In the genomic region with DNA sequence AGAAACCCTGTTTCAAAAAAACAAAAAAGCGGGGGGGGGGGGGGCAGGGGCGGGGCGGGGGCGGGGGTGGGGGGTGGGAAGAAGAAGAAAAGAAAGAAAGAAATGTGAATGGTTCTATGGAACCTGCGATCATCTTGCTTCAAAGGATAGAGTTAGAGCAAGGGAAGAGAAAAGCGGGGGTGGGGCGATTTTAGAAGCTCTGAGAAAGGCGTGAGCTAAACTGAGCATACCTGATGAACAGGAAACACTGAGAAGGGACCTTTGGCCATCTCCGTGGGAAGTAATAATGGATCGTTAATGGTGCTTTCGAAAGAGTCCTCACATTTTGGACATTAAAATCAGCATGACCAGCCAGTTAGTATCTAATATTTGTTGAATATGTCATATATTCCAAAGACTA, we compare ENCODE assay signal across 21 mouse cellular contexts. TPM values are rescaled to one million over a fixed set of nuclear protein-coding genes. Genes with fewer than 3 reads are reported as not detected.
DNase-seq lines count a peak whose midpoint lies in the region; ATAC-seq lines count a peak whose summit lies in the region.
"Had no signal": no experiment of that assay in that cellular context is flagged by ENCODE, and none has a peak within 500 bp of the region (broad histone marks: within the 10 kb centered on the region; RNA-seq: fewer than 3 reads in every experiment).

No protein-coding gene starts in this region.

- peak; percentile 38 for DNase-seq in CD4-positive, CD25-positive, alpha-beta regulatory T cell, adult 2 months (ENCODE audit: low read depth, low spot score)
- DNase-seq in gastrocnemius, postnatal 4 days (ENCODE audit: low spot score in 2 of 2), result no peak
- DNase-seq in retina, postnatal 1 day, result no peak
- DNase-seq in layer of hippocampus, postnatal 14 days (ENCODE audit: low spot score in 2 of 2), result no peak
- DNase-seq: adrenal gland, adult 2 months; adrenal gland, postnatal 14 days; cerebellum, adult 11 months; cerebellum, adult 2 months; cerebellum, adult 9-11 months; cerebellum, postnatal 25 days; forebrain, postnatal 0 days; gastrocnemius, adult 2 months; gastrocnemius, postnatal 14 days; heart, adult 18-20 months; heart, postnatal 10 days; heart, postnatal 4 days had no signal

- ATAC-seq in CD4-positive, CD25-positive, alpha-beta regulatory T cell, adult 4 months, result peak; percentile 63
- ATAC-seq in inflammation-experienced regulatory T-cells, adult 6 months, result peak; percentile 35
- ATAC-seq: forebrain, embryonic 14.5 days; forebrain, postnatal 0 days; hindbrain, postnatal 0 days; Patski had no signal

RNA-seq across cellular contexts. Expression of a gene that starts 35.3 kb away (rescaled TPM):
- 10 to 100 TPM in 1 of 2 experiments, 1 to 10 TPM in 1; 5.7 to 10.6 TPM for polyA plus RNA-seq in CD4-positive, CD25-positive, alpha-beta regulatory T cell, adult 4 months (2017; shearing (Covaris generic))
- polyA plus RNA-seq in inflammation-experienced regulatory T-cells, adult 6 months (2017; shearing (Covaris generic)), result 1 to 10 TPM; 4.5 to 9.0 (median 7.0) TPM
- total RNA-seq in gastrocnemius, postnatal 4 days (2021), result 1 to 10 TPM; 3.5 to 5.0 TPM
- 1 to 10 TPM; 2.8 to 3.7 TPM for total RNA-seq in layer of hippocampus, postnatal 14 days (2021)
